Mouse (Mus musculus): ENCODE measurements around the gene Mvp.

DNA sequence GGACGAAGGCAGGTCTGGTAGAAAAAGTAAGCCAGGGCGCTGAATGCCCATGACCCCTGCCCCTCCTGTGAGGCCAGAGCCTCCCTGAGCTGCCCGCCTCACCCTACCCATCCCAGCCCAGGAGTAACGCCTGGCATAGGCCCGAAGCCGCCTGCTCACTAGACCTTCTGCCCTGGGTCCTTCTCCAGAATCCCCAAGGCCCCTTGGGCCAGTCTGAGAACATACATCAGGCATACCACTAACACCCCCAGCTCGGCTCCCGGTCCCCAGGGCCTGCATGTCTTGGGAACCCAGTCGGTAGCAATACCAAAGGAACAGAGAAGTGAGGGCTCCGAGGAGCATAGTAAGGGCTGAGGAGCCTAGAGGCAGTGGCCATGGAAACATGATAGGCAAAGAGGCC, 65.8 kb downstream of the Mvp start:
- TF ChIP-seq EP300 (IDR thresholded peaks at IDR 0.05; ENCODE audit: low read depth) (no peak), CTCF (IDR thresholded peaks at IDR 0.05; ENCODE audit: low read depth) (no peak)
